Comparison of ENCODE assay signal across 18 mouse cellular contexts in the genomic region with DNA sequence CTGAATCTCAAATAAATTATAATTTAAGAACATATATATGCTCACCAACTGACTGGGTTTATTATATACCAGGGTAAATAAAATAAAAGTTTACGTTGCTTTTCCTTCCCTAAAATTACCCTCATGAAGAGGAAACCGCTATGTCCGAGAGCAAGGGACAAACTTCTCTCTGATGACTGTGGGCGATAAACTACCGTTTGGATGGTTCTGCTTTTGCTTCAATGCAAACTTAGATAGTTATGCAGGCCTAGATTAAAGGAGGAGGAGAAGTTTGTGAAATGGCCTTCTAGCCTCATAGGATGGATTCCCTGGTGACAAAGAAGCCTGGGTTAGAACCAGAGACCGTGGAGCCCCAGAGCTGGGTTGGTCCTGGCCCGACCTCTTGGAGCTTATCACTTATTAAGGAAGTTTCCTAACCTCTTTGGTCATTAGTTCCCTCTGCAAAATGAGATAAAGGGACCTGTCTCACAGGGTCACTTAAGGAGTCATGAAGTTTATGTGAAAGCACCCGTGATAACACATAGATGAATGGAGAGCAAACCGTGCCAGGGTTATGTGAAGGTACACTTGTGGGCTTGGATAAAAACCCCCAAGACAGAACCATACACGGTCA.
"Had no signal": no experiment of that assay in that cellular context is flagged by ENCODE, and none has a peak within 500 bp of the region (broad histone marks: within the 10 kb centered on the region; RNA-seq: fewer than 3 reads in every experiment).

No protein-coding gene starts in this region.

- H3K27me3 ChIP-seq: liver, embryonic 13.5 days; midbrain, embryonic 12.5 days; midbrain, embryonic 15.5 days; neural tube, embryonic 12.5 days; neural tube, embryonic 15.5 days had no signal

- H3K36me3 ChIP-seq: liver, embryonic 13.5 days; midbrain, embryonic 12.5 days; midbrain, embryonic 15.5 days; neural tube, embryonic 12.5 days; neural tube, embryonic 15.5 days had no signal

- H3K9me3 ChIP-seq: liver, embryonic 13.5 days; midbrain, embryonic 12.5 days; midbrain, embryonic 15.5 days; neural tube, embryonic 12.5 days; neural tube, embryonic 15.5 days had no signal

- H3K4me3 ChIP-seq: layer of hippocampus, adult 2 months; left cerebral cortex, adult 2 months; liver, embryonic 13.5 days; midbrain, embryonic 12.5 days; midbrain, embryonic 15.5 days; neural tube, embryonic 12.5 days; neural tube, embryonic 15.5 days had no signal

- DNase-seq: kidney, adult 2 months; kidney, postnatal 25 days; layer of hippocampus, adult 9-11 months; layer of hippocampus, postnatal 36 days; liver, embryonic 13.5 days; lung, adult 2 months; right cerebral cortex, adult 18-20 months; right cerebral cortex, postnatal 14 days; right cerebral cortex, postnatal 4 days; thymus, adult 2 months; thymus, postnatal 36 days had no signal

- ATAC-seq: intestine, postnatal 0 days; midbrain, embryonic 15.5 days had no signal
